Mouse (Mus musculus): ENCODE data around the gene Ppargc1a. TPM values are rescaled to one million over a fixed set of nuclear protein-coding genes. Genes with fewer than 3 reads are reported as not detected.

Ppargc1a gene
- polyA plus RNA-seq, 1 experiment: 1.4 TPM

DNA sequence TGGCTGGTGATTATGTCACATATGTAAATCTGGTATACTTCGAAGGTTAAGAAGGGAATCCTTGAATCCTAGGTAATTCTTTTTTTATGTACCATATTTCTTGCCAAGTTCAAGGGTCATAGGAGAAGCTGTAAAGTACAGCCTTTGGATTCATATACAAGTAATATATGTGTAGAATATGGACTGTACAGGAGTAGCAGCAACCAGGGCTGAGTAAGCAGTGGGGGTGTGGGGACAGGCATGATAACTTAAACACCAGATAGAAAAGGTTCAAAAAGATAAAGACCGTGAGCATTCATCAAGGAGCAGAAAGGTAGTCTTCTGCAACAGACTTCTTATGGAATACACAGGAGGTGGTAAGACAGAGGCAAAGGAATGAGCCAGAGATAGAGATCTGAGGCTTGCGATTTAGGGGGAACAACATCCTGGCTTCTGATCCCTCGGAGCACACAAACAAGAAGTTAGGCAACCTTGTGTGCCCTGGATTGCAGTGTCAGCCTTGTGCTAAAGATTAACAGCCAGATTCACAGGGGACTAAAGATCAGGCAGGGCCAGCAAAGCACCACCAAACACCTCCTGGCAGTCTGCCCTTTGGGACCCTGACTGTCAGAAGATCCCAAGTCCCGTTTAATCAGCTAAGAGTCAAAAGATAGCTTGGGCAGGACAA is 39.9 kb downstream of the Ppargc1a start:
- no peak overlapping the region for H3K27ac ChIP-seq (ENCODE audit: control insufficient read depth, insufficient read depth, low read length)
- no peaks in the 10 kb centered on the region for H3K36me3 ChIP-seq (ENCODE audit: control insufficient read depth, insufficient read depth, low read length)
- no peaks in the 10 kb centered on the region for H3K27me3 ChIP-seq (ENCODE audit: control insufficient read depth, insufficient read depth, low read length)
- H3K4me1 ChIP-seq (replicated peaks; ENCODE audit: control insufficient read depth, insufficient read depth, low read length): no peaks in the 10 kb centered on the region
- no peak overlapping the region for H3K4me3 ChIP-seq (ENCODE audit: control insufficient read depth, insufficient read depth, low read length)
- DNase-seq: no peak
- WGBS: 96% methylated on average over 5 of the region's 5 CpGs
- no peak for TF ChIP-seq POLR2A (IDR thresholded peaks at IDR 0.05; ENCODE audit: control insufficient read depth, extremely low read depth, insufficient read depth, low read length, poor library complexity)

DNA sequence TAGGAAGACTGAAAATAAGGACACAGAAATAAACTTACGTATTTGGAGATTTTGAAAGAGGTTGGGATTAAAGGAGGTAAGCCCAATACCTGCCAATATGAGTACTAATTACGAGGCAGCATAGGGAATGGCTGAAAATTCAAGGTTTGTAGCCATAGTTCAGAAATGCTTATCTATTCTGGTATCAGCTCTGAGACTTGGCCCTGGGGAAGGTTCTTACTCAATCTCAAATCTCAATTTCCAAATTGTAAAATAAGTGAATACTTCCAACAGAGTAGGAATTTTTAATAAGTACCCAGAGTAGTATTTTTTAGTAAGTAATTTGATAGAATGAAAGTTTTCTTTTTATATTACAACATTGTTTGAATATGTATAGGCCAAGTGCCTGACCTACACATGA is 41.7 kb downstream of the Ppargc1a start:
- H3K27me3 ChIP-seq (ENCODE audit: control insufficient read depth, insufficient read depth, low read length): no peaks in the 10 kb centered on the region
- WGBS: 86% methylated on average over 2 of the region's 2 CpGs
- no peaks in the 10 kb centered on the region for H3K36me3 ChIP-seq (ENCODE audit: control insufficient read depth, insufficient read depth, low read length)
- no peak overlapping the region for H3K27ac ChIP-seq (ENCODE audit: control insufficient read depth, insufficient read depth, low read length)
- TF ChIP-seq CTCF (IDR thresholded peaks at IDR 0.05; ENCODE audit: borderline replicate concordance, control insufficient read depth, extremely low read depth, insufficient read depth, low read length, poor library complexity) (no peak), POLR2A (IDR thresholded peaks at IDR 0.05; ENCODE audit: control insufficient read depth, extremely low read depth, insufficient read depth, low read length, poor library complexity) (no peak)
- no peak for DNase-seq
- no peaks in the 10 kb centered on the region for H3K4me1 ChIP-seq (replicated peaks; ENCODE audit: control insufficient read depth, insufficient read depth, low read length)
- no peak overlapping the region for H3K4me3 ChIP-seq (ENCODE audit: control insufficient read depth, insufficient read depth, low read length)

DNA sequence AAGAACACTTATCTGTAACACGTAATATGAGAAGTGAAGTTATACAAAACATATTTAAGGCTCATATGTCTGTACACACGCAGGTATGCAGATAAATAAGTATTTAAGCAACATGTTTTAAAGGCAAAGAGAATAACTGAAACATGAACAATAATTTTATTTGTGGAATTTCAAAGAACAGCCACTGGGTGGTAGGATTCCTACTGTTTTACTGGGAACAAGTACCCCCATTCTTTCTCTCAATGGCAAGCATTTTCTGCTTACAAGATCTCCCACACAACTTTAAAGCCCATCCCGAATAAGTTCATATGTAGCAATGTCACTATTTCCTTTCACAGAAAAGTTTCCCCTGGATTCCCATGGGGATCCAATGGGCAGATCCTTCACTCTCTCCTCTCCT is 46.7 kb downstream of the Ppargc1a start:
- Histone ChIP-seq H3K36me3 (ENCODE audit: control insufficient read depth, insufficient read depth, low read length) (no peaks in the 10 kb centered on the region), H3K4me1 (replicated peaks; ENCODE audit: control insufficient read depth, insufficient read depth, low read length) (no peaks in the 10 kb centered on the region), H3K27me3 (ENCODE audit: control insufficient read depth, insufficient read depth, low read length) (no peaks in the 10 kb centered on the region), H3K27ac (ENCODE audit: control insufficient read depth, insufficient read depth, low read length) (no peak overlapping the region), H3K4me3 (ENCODE audit: control insufficient read depth, insufficient read depth, low read length) (no peak overlapping the region)
- no peak for TF ChIP-seq CTCF (IDR thresholded peaks at IDR 0.05; ENCODE audit: borderline replicate concordance, control insufficient read depth, extremely low read depth, insufficient read depth, low read length, poor library complexity)
- TF ChIP-seq POLR2A (IDR thresholded peaks at IDR 0.05; ENCODE audit: control insufficient read depth, extremely low read depth, insufficient read depth, low read length, poor library complexity): no peak
- no peak for DNase-seq
- 84% methylated on average over 3 of the region's 3 CpGs for WGBS

DNA sequence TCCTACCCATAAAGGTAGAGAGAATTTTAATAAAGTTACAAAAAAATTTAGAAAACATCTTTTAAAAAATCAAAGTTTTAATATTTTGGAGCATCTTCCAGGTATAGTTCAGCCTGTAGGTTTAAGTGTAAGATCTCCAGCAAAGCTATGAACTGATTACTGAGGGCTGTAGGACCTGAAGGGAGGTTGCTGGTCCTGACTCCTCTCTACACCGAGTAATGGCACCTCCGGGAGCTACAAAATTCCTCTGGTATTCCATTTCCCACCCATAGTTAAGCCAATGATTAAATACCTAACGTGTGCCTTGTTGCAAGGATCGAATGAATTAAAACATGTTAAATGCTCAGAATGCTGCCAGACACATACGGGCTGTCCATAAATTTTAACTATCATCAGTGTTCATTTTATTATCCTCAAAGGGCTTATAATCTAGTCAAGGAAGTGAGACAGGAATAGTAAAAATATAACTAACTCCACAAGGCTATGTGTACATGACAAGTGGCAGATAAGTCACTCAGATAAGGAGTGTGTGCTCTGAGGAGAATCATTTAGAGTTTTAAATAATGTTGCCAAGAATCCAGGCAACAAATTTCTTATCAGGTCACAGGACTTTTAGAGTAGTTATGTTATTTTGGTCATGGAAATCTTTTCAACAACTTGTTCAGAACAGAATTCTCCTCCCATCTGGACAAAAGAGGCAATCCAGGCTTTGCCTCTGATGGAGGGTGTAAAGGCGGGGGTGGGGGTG is 49.9 kb downstream of the Ppargc1a start:
- 95% methylated on average over 6 of the region's 6 CpGs for WGBS
- Histone ChIP-seq H3K4me3 (ENCODE audit: control insufficient read depth, insufficient read depth, low read length) (no peak overlapping the region), H3K27me3 (ENCODE audit: control insufficient read depth, insufficient read depth, low read length) (no peaks in the 10 kb centered on the region), H3K27ac (ENCODE audit: control insufficient read depth, insufficient read depth, low read length) (no peak overlapping the region), H3K36me3 (ENCODE audit: control insufficient read depth, insufficient read depth, low read length) (no peaks in the 10 kb centered on the region), H3K4me1 (replicated peaks; ENCODE audit: control insufficient read depth, insufficient read depth, low read length) (no peaks in the 10 kb centered on the region)
- no peak for DNase-seq
- no peak for TF ChIP-seq CTCF (IDR thresholded peaks at IDR 0.05; ENCODE audit: borderline replicate concordance, control insufficient read depth, extremely low read depth, insufficient read depth, low read length, poor library complexity)
- TF ChIP-seq POLR2A (IDR thresholded peaks at IDR 0.05; ENCODE audit: control insufficient read depth, extremely low read depth, insufficient read depth, low read length, poor library complexity): no peak

DNA sequence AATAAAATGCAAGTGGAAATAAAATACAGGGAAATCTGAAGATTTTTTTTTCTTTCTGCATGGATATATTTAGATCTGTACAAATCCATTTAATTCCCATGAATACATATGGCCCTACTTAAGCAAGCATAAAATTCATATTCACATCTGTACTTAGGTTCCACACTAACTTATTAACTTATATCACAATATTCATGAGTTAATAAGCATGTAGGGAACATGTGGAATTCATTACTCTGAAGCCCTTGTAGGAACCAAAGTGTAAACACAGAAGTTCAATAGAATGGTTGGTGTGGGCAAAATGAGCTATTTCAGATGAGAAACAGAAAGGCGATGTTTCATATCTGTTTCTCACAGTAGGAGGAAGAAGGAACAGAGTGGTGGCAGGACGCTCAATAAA is 62.9 kb downstream of the Ppargc1a start:
- Histone ChIP-seq H3K4me3 (ENCODE audit: control insufficient read depth, insufficient read depth, low read length) (no peak overlapping the region), H3K27me3 (ENCODE audit: control insufficient read depth, insufficient read depth, low read length) (no peaks in the 10 kb centered on the region), H3K4me1 (replicated peaks; ENCODE audit: control insufficient read depth, insufficient read depth, low read length) (no peaks in the 10 kb centered on the region), H3K27ac (ENCODE audit: control insufficient read depth, insufficient read depth, low read length) (no peak overlapping the region), H3K36me3 (ENCODE audit: control insufficient read depth, insufficient read depth, low read length) (no peaks in the 10 kb centered on the region)
- no peak for DNase-seq
- TF ChIP-seq CTCF (IDR thresholded peaks at IDR 0.05; ENCODE audit: borderline replicate concordance, control insufficient read depth, extremely low read depth, insufficient read depth, low read length, poor library complexity): no peak
- no peak for TF ChIP-seq POLR2A (IDR thresholded peaks at IDR 0.05; ENCODE audit: control insufficient read depth, extremely low read depth, insufficient read depth, low read length, poor library complexity)
- 90% methylated on average over 2 of the region's 2 CpGs for WGBS

DNA sequence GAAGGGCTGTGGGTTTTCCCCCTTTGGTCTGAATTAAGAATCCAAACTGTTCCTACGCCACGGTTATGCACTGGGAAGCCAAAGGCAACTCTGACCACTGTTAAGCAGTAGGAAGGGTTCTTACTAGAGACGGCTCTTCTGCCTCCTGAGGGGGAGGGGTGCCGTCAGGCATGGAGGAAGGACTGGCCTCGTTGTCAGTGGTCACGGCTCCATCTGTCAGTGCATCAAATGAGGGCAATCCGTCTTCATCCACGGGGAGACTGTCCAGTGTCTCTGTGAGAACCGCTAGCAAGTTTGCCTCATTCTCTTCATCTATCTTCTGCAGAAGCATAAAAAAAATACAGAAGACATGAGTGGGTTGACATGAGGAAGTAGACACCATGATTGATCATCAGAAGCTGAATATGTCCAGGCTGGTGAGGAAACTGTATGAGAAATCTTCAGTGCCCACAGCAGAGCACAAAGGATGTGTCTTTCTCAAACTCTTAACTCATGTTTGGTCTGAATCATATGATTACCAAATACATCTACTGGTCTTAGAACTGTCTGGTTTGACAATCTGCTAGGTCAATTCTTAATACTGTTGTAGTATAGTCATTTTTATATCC is 69.5 kb downstream of the Ppargc1a start:
- Histone ChIP-seq H3K4me1 (replicated peaks; ENCODE audit: control insufficient read depth, insufficient read depth, low read length) (no peaks in the 10 kb centered on the region), H3K36me3 (ENCODE audit: control insufficient read depth, insufficient read depth, low read length) (no peaks in the 10 kb centered on the region), H3K4me3 (ENCODE audit: control insufficient read depth, insufficient read depth, low read length) (no peak overlapping the region), H3K27ac (ENCODE audit: control insufficient read depth, insufficient read depth, low read length) (no peak overlapping the region), H3K27me3 (ENCODE audit: control insufficient read depth, insufficient read depth, low read length) (no peaks in the 10 kb centered on the region)
- no peak for DNase-seq
- 66% methylated on average over 9 of the region's 9 CpGs for WGBS
- TF ChIP-seq POLR2A (IDR thresholded peaks at IDR 0.05; ENCODE audit: control insufficient read depth, extremely low read depth, insufficient read depth, low read length, poor library complexity): no peak
- no peak for TF ChIP-seq CTCF (IDR thresholded peaks at IDR 0.05; ENCODE audit: borderline replicate concordance, control insufficient read depth, extremely low read depth, insufficient read depth, low read length, poor library complexity)

Data from thymus, adult 2 months (tissue).